Mouse (Mus musculus): ENCODE data around the gene Gcnt2.

DNA sequence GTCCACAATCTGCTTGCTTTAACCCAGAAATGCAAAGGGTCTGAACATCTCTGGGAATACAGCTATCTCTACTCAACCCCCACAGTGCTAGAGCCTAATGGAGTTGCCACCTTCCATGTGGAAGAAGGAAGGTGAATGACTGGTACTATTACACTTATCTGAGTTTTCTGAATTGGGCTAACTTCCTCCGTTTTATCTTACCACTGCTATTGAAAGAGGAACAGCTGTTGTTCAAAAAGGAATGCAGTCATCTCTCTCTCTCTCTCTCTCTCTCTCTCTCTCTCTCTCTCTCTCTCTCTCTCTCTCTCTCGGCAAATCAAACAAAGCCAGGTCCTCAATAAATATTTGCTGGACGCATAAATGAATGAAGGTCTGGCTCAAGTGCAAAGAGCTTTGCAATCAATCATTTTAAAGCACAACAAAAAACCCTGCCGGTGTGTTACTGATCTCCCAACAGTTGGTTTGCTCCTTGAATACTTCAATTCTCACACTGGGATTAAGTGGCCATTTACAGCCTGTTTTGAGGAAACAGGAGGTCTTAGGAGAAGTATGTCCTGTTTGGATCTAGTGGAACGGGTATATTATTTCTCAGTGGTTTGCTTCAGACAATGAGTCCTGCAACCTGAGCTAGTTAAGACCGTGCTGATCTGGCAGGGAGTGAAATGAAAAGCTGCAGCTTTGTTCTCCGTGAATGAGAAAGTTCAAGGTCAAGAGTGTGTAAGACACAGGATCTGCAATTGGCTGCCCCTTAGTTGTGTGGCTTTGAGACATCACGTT, 135.1 kb downstream of the Gcnt2 start:
- TF ChIP-seq CTCF (IDR thresholded peaks at IDR 0.05; ENCODE audit: low read depth, low read length) = no peak
- no peak for TF ChIP-seq EP300 (IDR thresholded peaks at IDR 0.05; ENCODE audit: insufficient read depth, low read depth, low read length)

Data from ES-Bruce4 (cell line).